Mouse (Mus musculus) yolk sac, embryonic 10.5 days (tissue): Measurements from ENCODE around the gene Gm438.
A peak's percentile ranks its signal among the peaks of the same experiment; 100 is the strongest.
"Not testable (repeated sequence)": the region's sequence is repeated elsewhere in the genome, so short reads cannot be mapped to it uniquely, and the experiment has no call there.

Source experiments
- DNase-seq: peaks from one replicate; pipeline ENCODE4 v3.0.0-alpha.2; 2017; ENCODE audit warnings: low spot score

Gene Gm438

GRCm38 (mm10) chr4:144786483-144786882 lies at the start of gene Gm438:
Gene Gm438, minus strand, starts transcription at chr4:144786583.
- DNase-seq, result no peak

- DNase-seq, result no peak
These were observed 38.3 kb upstream of the Gm438 start for GRCm38 (mm10) chr4:144824706-144825105.

GRCm38 (mm10) chr4:144823996-144824395 lies 37.6 kb upstream of the Gm438 start:
- DNase-seq, result no peak

DNA sequence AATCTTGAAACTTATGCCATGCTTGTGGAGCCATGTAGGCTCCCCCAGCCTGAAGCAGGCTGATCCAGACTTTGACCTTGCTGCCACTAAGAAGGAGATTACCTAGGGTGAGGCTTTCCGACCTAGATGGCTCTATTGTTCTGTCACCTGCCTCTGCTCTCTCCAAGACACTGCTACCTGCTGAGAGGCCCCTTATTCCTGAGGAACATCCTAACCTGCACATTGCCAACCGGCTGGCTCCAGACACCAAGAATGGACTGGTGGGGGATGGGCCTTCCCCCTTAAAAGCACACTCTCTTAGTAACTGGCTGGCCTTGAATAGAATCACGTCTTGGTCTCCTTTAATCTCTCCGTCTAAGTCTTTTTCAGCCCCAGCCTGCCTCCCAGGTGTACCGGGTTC lies 20.8 kb upstream of the Gm438 start:
- DNase-seq, result not testable (repeated sequence)

- no peak for DNase-seq
These were observed 17.2 kb upstream of the Gm438 start for GRCm38 (mm10) chr4:144803633-144804032.

GRCm38 (mm10) chr4:144790141-144790540 lies 3.8 kb upstream of the Gm438 start:
- DNase-seq, result no peak

- no peak for DNase-seq
These were observed 3.7 kb downstream of the Gm438 start for GRCm38 (mm10) chr4:144782476-144783197.

DNA sequence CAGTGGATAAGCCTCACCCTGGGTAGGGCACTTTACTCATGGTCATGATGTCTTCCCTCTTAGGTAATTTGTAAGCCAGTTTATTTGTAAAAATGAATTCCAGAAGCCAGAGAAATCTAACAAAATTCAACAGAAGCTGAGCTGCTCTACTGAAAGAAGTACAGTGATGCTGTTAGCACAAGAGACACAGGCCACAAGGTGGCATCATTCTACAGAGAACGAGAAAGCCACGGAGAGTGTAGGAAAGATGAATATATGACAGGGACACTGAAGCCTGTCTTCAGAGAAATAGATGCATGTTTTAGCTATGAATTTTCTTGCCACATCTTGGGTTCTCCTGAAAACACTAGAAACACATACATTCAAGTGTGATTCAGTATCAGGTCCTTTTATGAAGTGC lies 20.7 kb downstream of the Gm438 start:
- peak; percentile 9 for DNase-seq

DNA sequence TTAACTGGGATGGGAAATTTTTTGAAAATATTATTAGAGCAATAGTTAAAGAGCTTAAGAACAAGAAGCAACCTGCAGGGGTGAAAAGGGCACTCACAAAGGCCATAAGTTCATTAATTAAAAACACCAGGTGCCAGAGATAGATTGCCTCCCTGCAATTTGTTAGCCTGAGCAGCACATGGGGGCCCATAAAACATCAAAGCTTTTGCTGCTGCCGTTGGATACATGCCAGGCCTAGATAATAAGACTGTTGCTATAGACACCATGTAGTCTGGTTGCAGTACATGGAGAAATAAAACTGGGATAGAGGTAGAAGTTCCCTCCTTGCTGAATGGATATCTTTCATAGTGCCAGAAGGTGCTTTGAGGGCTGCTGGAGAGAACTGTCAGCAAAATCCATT lies 37.2 kb downstream of the Gm438 start:
- DNase-seq, result no peak
